Comparison of ENCODE assay signal across 9 mouse cellular contexts in the genomic region with DNA sequence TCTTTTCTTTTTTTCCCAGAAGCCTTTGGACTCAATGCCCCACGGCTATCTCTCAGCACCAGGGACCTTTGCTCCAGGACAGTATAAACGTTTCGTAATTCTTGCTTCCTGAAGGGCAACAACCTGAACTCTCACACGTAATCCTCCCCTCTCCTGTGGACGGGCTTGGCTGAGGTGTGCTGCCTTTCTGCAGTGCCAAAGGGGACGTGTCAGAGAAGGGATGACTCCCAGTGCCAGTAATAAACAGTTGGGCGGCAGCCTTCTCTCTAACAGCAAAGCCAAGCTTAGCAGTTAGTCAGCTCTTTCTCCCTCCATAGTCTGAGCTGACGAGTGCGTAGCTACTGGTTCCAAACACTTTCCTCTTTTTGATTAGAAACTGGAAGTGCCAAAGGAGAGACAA. TPM values are rescaled to one million over a fixed set of nuclear protein-coding genes. Genes with fewer than 3 reads are reported as not detected.
A peak's percentile ranks its signal among the peaks of the same experiment; 100 is the strongest.
DNase-seq lines count a peak whose midpoint lies in the region; ATAC-seq and TF ChIP-seq lines count a peak whose summit lies in the region.
"Had no signal": no experiment of that assay in that cellular context is flagged by ENCODE, and none has a peak within 500 bp of the region (broad histone marks: within the 10 kb centered on the region; RNA-seq: fewer than 3 reads in every experiment).

No protein-coding gene starts in this region.

- no peak for TF ChIP-seq POLR2A in kidney, adult 2 months (IDR thresholded peaks at IDR 0.05; ENCODE audit: low read depth, low read length)

- H3K27me3 ChIP-seq in kidney, adult 2 months (replicated peaks; ENCODE audit: control insufficient read depth, insufficient read depth, low read length), result no peaks in the 10 kb centered on the region
- H3K27me3 ChIP-seq in kidney, embryonic 15.5 days, result no peaks in the 10 kb centered on the region
- no peaks in the 10 kb centered on the region for H3K27me3 ChIP-seq in intestine, embryonic 16.5 days (replicated peaks; ENCODE audit: control insufficient read depth, insufficient read depth, low read length)
- H3K27me3 ChIP-seq: embryonic facial prominence, embryonic 15.5 days had no signal

- 43% methylated on average over 9 of the region's 9 CpGs for WGBS in kidney, adult 2 months
- WGBS in kidney, embryonic 15.5 days, result 39% methylated on average over 9 of the region's 9 CpGs
- WGBS in intestine, embryonic 16.5 days, result 39% methylated on average over 9 of the region's 9 CpGs

- H3K4me1 ChIP-seq in kidney, adult 2 months (ENCODE audit: control insufficient read depth, insufficient read depth, low read length), result peaks cover 7% of the 10 kb centered on the region; the same call in 1 of the 2 replicates
- H3K4me1 ChIP-seq in kidney, embryonic 15.5 days, result peaks cover 7% of the 10 kb centered on the region
- 0 out of 2 replicates have a peak, but pooled peaks cover 6% of the 10 kb centered on the region for H3K4me1 ChIP-seq in intestine, embryonic 16.5 days (ENCODE audit: control insufficient read depth, insufficient read depth, low read length)

- no peak overlapping the region for H3K27ac ChIP-seq in kidney, adult 2 months (ENCODE audit: insufficient read depth, low read depth, low read length)
- H3K27ac ChIP-seq in kidney, embryonic 15.5 days, result no peak overlapping the region
- peak overlapping the region; percentile 64 for H3K27ac ChIP-seq in intestine, embryonic 16.5 days (ENCODE audit: low read length)
- H3K27ac ChIP-seq: embryonic facial prominence, embryonic 15.5 days had no signal

- no peaks in the 10 kb centered on the region for H3K9me3 ChIP-seq in kidney, embryonic 15.5 days (replicated peaks)
- no peaks in the 10 kb centered on the region for H3K9me3 ChIP-seq in intestine, embryonic 16.5 days (ENCODE audit: control insufficient read depth, low read length)
- H3K9me3 ChIP-seq: embryonic facial prominence, embryonic 15.5 days had no signal

- DNase-seq in kidney, adult 2 months, result peak; percentile 87
- peak; percentile 29 for DNase-seq in gastrocnemius, postnatal 10 days
- no peak for DNase-seq in ovary, adult 18-20 months (ENCODE audit: low spot score)
- DNase-seq in layer of hippocampus, adult 18-20 months (ENCODE audit: low spot score in 2 of 2), result no peak
- no peak for DNase-seq in c-Kit-positive CD71-positive TER-119-positive erythroid progenitor cells, embryonic 14.5 days (ENCODE audit: low spot score)

- H3K4me2 ChIP-seq in kidney, embryonic 15.5 days, result no peak overlapping the region
- no peak overlapping the region; the same call in 1 of the 2 replicates for H3K4me2 ChIP-seq in intestine, embryonic 16.5 days (ENCODE audit: low read depth, low read length)

- H3K4me3 ChIP-seq in kidney, adult 2 months (ENCODE audit: insufficient read depth, low read depth, low read length), result no peak overlapping the region
- no peak overlapping the region for H3K4me3 ChIP-seq in kidney, embryonic 15.5 days (replicated peaks)
- H3K4me3 ChIP-seq in intestine, embryonic 16.5 days (ENCODE audit: low read length), result no peak overlapping the region

- H3K9ac ChIP-seq in kidney, embryonic 15.5 days, result no peak overlapping the region
- H3K9ac ChIP-seq in intestine, embryonic 16.5 days (ENCODE audit: low read depth, low read length), result 0 out of 2 replicates have a peak overlapping the region, but pooled peaks have one; percentile 16
- H3K9ac ChIP-seq: embryonic facial prominence, embryonic 15.5 days had no signal

- no peak for TF ChIP-seq CTCF in kidney, adult 2 months (conservative IDR thresholded peaks at IDR 0.05; ENCODE audit: insufficient read depth, insufficient read length, low read depth, low read length)

- ATAC-seq in kidney, embryonic 15.5 days (replicated peaks; ENCODE audit: low FRiP score), result no peak
- peak; percentile 98 for ATAC-seq in intestine, embryonic 16.5 days
- ATAC-seq in megakaryocyte, adult 5-6 weeks (ENCODE audit: poor library complexity, severe bottlenecking), result peak; percentile 64

- H3K36me3 ChIP-seq in kidney, adult 2 months (ENCODE audit: control insufficient read depth, insufficient read depth, low read length), result no peaks in the 10 kb centered on the region
- no peaks in the 10 kb centered on the region for H3K36me3 ChIP-seq in kidney, embryonic 15.5 days
- no peaks in the 10 kb centered on the region for H3K36me3 ChIP-seq in intestine, embryonic 16.5 days (ENCODE audit: control insufficient read depth, insufficient read depth, low read length)
- H3K36me3 ChIP-seq: embryonic facial prominence, embryonic 15.5 days had no signal

RNA-seq across cellular contexts. Expression of a gene that starts 47.6 kb away (rescaled TPM):
- 0.04 and 0.55 TPM in 2 replicates for polyA plus RNA-seq in kidney, adult 2 months (2012; rRNA removed)
- polyA plus RNA-seq in kidney, embryonic 15.5 days (2015; fragmentation: Nextera tagmentation; extraction: Ambion mirVana), result 0.24 and 0.30 TPM in 2 replicates
- 1 to 10 TPM; 3.4 to 5.1 TPM for total RNA-seq in gastrocnemius, postnatal 10 days (2021)
- polyA plus RNA-seq in intestine, embryonic 16.5 days (2015; fragmentation: Nextera tagmentation; extraction: Ambion mirVana), result 0.07 and 0.33 TPM in 2 replicates
- 2.3 and 2.5 TPM in 2 replicates for total RNA-seq in megakaryocyte, adult 5-6 weeks (2015)
- 2.1 and 2.3 TPM in 2 replicates for total RNA-seq in megakaryocyte, adult 5-6 weeks (2017)
- under 1 TPM in 1 of 2 experiments, not detected in 1; 0.12 TPM for total RNA-seq in layer of hippocampus, adult 18-20 months (2021)

Comparison
In these comparisons a context has a peak if more than half of its experiments do, and no peak if none do; other contexts are left out.
1. DNase-seq: peak in kidney, adult 2 months (single experiment) and gastrocnemius, postnatal 10 days (single experiment); none in ovary, adult 18-20 months (single experiment), layer of hippocampus, adult 18-20 months (0 of 2) and c-Kit-positive CD71-positive TER-119-positive erythroid progenitor cells, embryonic 14.5 days (single experiment).